Mouse (Mus musculus) T-helper 17 cell (primary cell): ENCODE measurements around the gene Cog2.

Experiments
- in situ Hi-C, 2 experiments: fragments of 300-600 bp; cut with MboI, MseI; formaldehyde crosslinking; loops; 1 replicate in 1 of 2; 2 replicates in 1 of 2; pipeline ENCODE4 v1.15.1; 2025; ENCODE audit warnings: high pct_unique_total_duplicates in 2 of 2

The Cog2 gene

GRCm38 (mm10) chr8:124516039-124516438 lies 4.5 kb upstream of the Cog2 start:
- in situ Hi-C loops, result no loop called here

GRCm38 (mm10) chr8:124516525-124516924 lies 4.0 kb upstream of the Cog2 start:
- in situ Hi-C loops, result no loop called here

- in situ Hi-C loops, result no loop called here
These were observed 3.4 kb upstream of the Cog2 start for GRCm38 (mm10) chr8:124517142-124517541.

DNA sequence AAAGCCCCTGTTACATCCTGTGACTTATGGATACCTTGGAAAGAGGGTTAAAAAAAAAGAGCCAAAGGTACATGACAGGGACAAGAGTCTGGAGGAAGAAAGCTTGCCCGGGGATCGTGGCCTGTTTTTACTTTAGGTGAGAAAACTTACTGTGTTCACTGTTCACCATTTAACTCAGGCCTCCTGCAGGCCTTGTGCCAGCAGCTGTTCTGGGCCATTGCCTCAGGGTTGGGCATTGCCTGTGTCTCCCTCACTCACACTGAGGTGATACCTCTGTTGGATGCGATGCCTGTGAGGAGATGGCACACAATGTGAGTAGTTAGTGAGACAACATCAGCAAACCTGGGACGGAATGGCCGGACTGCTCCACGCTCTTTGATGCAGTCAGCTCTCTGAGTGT lies 1.4 kb downstream of the Cog2 start:
- in situ Hi-C loops, result no loop called here

DNA sequence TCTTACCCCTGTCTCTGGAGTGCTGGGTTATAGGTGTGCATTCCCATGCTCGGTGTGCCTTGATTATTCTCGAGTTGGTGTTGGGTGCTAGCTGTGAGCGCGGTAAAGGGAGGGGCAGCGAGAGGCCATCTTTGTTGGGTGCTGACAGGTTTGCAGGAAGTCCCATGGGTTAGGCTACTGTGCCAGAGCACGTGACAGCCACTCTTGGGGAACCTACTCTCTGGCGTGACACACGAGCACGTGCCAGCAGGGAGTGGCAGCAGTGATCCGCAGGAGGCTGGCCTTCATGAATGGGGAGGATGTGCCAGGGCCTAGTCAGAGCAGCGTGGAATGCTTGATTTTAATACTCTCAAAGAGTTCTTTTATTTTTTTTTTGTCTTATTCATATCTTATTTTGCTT lies 5.7 kb downstream of the Cog2 start:
- in situ Hi-C loops, result no loop called here

GRCm38 (mm10) chr8:124530076-124530475 lies 9.5 kb downstream of the Cog2 start:
- in situ Hi-C loops, result no loop called here

- in situ Hi-C loops, result no loop called here
These were observed 10.0 kb downstream of the Cog2 start for GRCm38 (mm10) chr8:124530556-124530955.

GRCm38 (mm10) chr8:124530996-124531395 lies 10.4 kb downstream of the Cog2 start:
- in situ Hi-C loops, result no loop called here

DNA sequence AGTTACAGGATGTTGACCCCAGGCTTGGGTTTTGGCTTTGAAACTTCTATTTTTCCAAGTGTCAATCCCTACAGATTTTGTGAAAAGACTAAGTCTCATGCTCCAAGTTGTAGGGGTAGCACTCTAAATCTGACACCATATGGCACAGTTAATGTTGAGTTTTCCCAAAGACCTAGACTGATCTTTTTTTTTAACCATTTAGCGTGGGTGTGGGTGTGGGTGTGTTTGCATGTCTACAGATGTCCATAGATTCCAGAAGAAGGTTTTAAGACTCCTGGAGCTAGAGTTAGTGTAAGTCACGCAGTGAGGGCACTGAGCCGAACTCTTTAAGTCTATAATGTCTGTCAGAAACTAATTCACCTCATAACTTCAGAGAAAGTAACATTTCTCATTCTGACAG lies 12.1 kb downstream of the Cog2 start:
- in situ Hi-C loops, result no loop called here

GRCm38 (mm10) chr8:124535451-124535850 lies 14.9 kb downstream of the Cog2 start:
- in situ Hi-C loops, result no loop called here

- in situ Hi-C loops, result loop anchor here in 1 of 2 experiments (10.0 kb wide), 1 partner anchor 1756 kb away; no protein-coding TSS in a partner anchor
These were observed 20.3 kb downstream of the Cog2 start for GRCm38 (mm10) chr8:124540906-124541305.

DNA sequence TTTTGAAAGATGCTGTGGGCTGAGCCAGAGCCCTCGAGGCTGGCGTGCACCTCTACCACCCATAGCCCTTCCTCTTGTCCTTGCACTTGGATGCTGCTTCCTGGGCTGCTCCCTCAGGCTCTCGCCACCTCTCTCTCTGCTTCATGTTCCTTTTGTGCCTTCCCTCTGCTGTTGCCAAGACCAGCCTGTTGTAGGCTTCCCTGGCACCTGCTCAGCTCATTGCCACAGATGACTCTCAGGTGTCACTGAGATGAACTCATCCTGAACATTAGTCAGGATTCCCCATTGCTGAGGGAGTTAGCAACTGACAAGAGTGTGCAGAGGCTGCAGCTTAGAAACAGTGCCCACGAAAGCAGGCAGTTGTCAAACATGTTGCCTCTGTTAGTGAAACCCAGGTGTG lies 21.4 kb downstream of the Cog2 start:
- in situ Hi-C loops, result loop anchor here in 1 of 2 experiments (10.0 kb wide), 1 partner anchor 1757 kb away; no protein-coding TSS in a partner anchor

DNA sequence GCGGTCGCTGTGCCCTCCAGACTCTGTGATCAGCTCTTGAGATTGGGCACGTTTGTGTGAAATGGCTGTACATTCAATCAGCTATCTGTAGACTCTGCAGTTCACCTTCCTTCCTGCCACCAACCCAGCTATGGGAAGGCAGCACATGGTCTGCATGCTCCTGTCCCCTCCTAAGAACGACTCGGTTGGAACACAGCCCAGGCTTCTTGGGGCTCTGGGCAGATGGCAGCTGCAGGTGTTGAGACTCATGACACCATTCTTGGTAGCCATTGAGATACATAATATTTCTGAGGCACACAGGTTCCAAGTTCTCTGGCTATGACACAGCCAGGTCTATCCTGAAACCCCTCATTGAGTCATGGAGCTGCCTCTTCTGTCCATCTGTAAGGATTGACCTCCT lies 22.7 kb downstream of the Cog2 start:
- in situ Hi-C loops, result loop anchor here in 1 of 2 experiments (10.0 kb wide), 1 partner anchor 1758 kb away; no protein-coding TSS in a partner anchor

GRCm38 (mm10) chr8:124546371-124546770 lies 25.8 kb downstream of the Cog2 start:
- in situ Hi-C loops, result loop anchor here in 1 of 2 experiments (5.0 to 10.0 kb wide), 2 partner anchors 79 to 1762 kb away; no protein-coding TSS in a partner anchor

DNA sequence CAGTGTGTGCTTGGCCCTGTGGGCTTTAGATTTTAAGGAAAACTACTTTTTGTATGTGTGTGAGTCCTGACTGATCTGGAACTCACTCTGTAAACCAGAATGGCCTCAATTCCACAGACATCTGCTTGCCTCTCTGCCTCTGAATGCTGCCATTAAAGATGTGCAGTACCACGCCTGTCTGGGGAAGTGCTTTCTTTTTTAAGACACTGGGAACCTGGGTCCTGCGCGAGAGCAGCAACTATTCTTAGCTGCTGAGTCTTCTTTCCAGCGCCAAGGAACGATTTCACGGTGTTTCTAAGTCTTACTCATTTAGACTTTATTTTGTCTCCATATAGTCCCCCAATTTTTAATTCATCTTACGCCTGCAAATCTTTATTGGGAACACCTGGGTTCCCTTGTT lies 26.2 kb downstream of the Cog2 start:
- in situ Hi-C loops, result loop anchor here in 1 of 2 experiments (5.0 to 10.0 kb wide), 2 partner anchors 80 to 1762 kb away; no protein-coding TSS in a partner anchor

DNA sequence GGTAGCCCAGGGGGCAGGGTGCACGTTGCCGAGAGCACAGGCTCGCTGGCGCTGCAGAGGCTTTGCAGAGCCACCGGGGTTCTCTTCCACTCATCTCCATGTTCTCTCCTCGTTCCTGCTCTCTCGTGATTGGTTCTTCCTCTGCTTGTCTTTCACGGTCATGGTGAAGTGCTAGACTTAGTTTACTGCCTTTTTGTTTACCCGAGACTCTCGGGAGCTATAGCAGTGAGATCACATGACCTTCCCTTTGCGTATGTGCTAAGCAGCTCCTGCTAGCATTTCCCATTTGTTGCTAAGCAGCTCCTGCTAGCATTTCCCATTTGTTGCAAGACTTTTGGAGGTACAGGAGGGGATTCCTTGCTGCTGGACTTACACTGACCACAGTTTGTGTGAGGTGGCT lies 26.7 kb downstream of the Cog2 start:
- in situ Hi-C loops, result loop anchor here in 1 of 2 experiments (5.0 to 10.0 kb wide), 2 partner anchors 80 to 1762 kb away; no protein-coding TSS in a partner anchor

- in situ Hi-C loops, result loop anchor here in 1 of 2 experiments (5.0 to 10.0 kb wide), 2 partner anchors 81 to 1763 kb away; no protein-coding TSS in a partner anchor
These were observed 27.6 kb downstream of the Cog2 start for GRCm38 (mm10) chr8:124548187-124548586.

DNA sequence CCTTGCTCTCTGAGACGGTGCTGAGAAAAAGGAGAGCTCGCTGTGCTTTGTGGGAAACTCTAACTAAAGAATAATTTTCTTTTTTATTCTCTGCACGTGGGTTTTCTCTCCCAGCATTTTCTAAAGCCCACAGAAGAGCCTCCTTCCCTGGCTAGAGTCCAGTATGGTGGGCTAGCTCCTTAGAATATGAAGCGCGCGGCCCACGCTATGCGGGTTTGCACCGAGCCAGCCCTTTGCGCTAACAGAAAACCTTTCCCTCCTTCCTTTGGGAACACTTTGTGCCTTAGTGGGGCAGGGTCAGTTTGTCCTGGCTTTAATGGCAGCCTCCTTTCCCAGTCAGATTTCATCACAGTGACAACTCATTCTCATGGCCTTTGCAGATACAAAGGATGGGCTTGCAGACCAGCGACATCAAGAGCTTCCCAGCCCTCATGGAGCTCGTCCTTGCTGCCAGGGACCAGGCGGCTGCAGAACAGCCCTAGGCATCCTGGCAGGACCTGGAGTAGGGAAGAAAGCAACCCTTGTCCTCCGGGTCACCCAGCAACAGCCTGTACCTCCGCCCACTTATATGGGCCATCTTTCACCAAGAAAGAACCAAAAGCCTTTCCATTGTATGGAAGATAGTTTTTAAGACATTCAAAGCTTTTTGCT lies 30.6 kb downstream of the Cog2 start:
- in situ Hi-C loops, result no loop called here

- in situ Hi-C loops, result no loop called here
These were observed 34.7 kb downstream of the Cog2 start for GRCm38 (mm10) chr8:124555113-124555750.

- in situ Hi-C loops, result no loop called here
These were observed 35.6 kb downstream of the Cog2 start for GRCm38 (mm10) chr8:124556164-124556563.

GRCm38 (mm10) chr8:124556658-124557057 lies 36.1 kb downstream of the Cog2 start:
- in situ Hi-C loops, result no loop called here

DNA sequence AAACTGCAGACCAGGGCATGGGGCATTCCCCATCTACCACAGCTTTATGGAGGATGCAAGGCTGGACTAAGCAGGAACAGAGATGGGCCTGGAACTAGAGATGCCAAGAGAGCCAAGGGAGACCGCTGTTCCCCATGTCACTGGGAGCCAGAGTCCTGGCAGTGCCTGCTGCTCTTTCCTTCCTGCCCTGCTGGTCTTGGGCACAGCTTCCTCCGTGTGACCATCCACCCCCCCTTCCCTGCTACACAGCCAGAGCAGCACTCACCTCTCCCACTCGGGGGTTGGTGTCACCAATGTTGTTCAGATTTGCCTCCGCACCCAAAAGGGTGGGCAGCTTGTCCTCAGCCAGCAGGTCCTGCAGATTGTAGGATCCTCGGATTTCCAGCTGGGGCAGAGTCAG lies 36.9 kb downstream of the Cog2 start:
- in situ Hi-C loops, result no loop called here

DNA sequence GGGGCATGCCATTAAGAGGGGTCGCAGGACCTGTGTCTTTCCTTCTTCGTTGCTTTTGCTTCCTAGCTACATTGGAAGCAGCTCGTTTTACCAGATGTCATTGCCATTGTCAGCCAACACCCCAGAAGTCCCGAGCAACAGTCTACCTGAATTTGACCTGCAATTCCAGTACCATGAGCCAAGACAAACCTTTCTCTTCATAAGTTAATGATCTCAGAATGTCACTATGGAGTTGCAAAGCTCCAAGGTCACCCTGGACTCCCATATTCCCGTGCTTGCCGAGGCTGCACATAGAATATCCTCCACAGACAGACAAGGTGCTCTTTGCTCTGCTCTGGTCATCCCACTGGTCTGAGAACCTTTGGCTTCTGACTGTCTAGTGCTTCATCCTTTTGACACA lies 46.6 kb downstream of the Cog2 start:
- in situ Hi-C loops, result no loop called here
